Mouse (Mus musculus): ENCODE data around the gene Mmgt2. TPM values are rescaled to one million over a fixed set of nuclear protein-coding genes. Genes with fewer than 3 reads are reported as not detected.

The Mmgt2 gene
- 21.1 to 28.3 TPM (median 27.1 TPM) in 4 replicates for total RNA-seq (2023; ENCODE audit: inconsistent age)

GRCm38 (mm10) chr11:62648591-62649391, at the start of gene Mmgt2:
Mmgt2 (plus strand) TSS chr11:62648664.

GRCm38 (mm10) chr11:62647661-62648590, 538 bp upstream of the Mmgt2 start, which contains the start of gene Lrrc75a:
Lrrc75a (minus strand) TSS chr11:62648523.

Other genes starting within 250 kb of the Mmgt2 start
- 6.5 to 10.3 TPM (median 7.4 TPM) in 4 replicates for gene Pigl, start 190.2 kb upstream of the Mmgt2 start, total RNA-seq (2023; ENCODE audit: inconsistent age)
- gene Ncor1, start 190.1 kb upstream of the Mmgt2 start, total RNA-seq (2023; ENCODE audit: inconsistent age) = 287 to 342 TPM (median 318 TPM) in 4 replicates
- gene Cenpv, start 109.4 kb upstream of the Mmgt2 start, total RNA-seq (2023; ENCODE audit: inconsistent age) = 0.81 to 4.4 TPM (median 2.4 TPM) in 4 replicates
- 1,224 to 1,294 TPM (median 1,261 TPM) in 4 replicates for gene Ubb, start 97.5 kb upstream of the Mmgt2 start, total RNA-seq (2023; ENCODE audit: inconsistent age)
- gene Trpv2, start 74.2 kb upstream of the Mmgt2 start, total RNA-seq (2023; ENCODE audit: inconsistent age) = 44.5 to 51.4 TPM (median 46.3 TPM) in 4 replicates
- gene Lrrc75a, start 141 bp upstream of the Mmgt2 start, total RNA-seq (2023; ENCODE audit: inconsistent age) = 3.7 to 8.2 TPM (median 5.9 TPM) in 4 replicates
- gene Zfp287, start 83.2 kb downstream of the Mmgt2 start, total RNA-seq (2023; ENCODE audit: inconsistent age) = 4.6 to 9.0 TPM (median 5.8 TPM) in 4 replicates
- not detected in 4 replicates for gene Gm10428, start 104.4 kb downstream of the Mmgt2 start, total RNA-seq (2023; ENCODE audit: inconsistent age)
- gene Zfp286, start 140.8 kb downstream of the Mmgt2 start, total RNA-seq (2023; ENCODE audit: inconsistent age) = 0.81 to 1.9 TPM (median 1.3 TPM) in 4 replicates
- 1.1 to 2.2 TPM (median 2.0 TPM) in 4 replicates for gene Trim16, start 171.6 kb downstream of the Mmgt2 start, total RNA-seq (2023; ENCODE audit: inconsistent age)
- 6.9 to 7.6 TPM (median 7.2 TPM) in 4 replicates for gene Fbxw10, start 198.4 kb downstream of the Mmgt2 start, total RNA-seq (2023; ENCODE audit: inconsistent age)
- gene Tvp23b, start 230.8 kb downstream of the Mmgt2 start, total RNA-seq (2023; ENCODE audit: inconsistent age) = 13.4 to 18.5 TPM (median 14.8 TPM) in 4 replicates

All from B cell, adult (primary cell).